Mouse (Mus musculus) hindbrain, embryonic 14.5 days (tissue): Measurements from ENCODE around the gene Kif18b. TPM values are rescaled to one million over a fixed set of nuclear protein-coding genes. Genes with fewer than 3 reads are reported as not detected.

Source experiments
- ATAC-seq: fragments of 200-750 bp; cut with Nextera tagmentation; 2 replicates; pipeline ENCODE4 v1.8.0; 2017; ENCODE audit warnings: moderate number of reproducible peaks, mild to moderate bottlenecking, moderate TSS enrichment, moderate library complexity; ENCODE audit not compliant: low FRiP score
- DNase-seq: peaks from one replicate; pipeline ENCODE4 v3.0.0-alpha.2; 2015; ENCODE audit warnings: low spot score
- H3K27ac ChIP-seq: fragments of 300-500 bp; sonication (generic); 2 replicates; pipeline ENCODE4 v1.5.1; 2014; ENCODE audit warnings: mild to moderate bottlenecking, moderate library complexity
- H3K27me3 ChIP-seq: fragments of 300-500 bp; sonication (generic); 2 replicates; pipeline ENCODE4 v1.6.1; 2014; ENCODE audit warnings: mild to moderate bottlenecking, low read length, mixed read lengths; ENCODE audit not compliant: control insufficient read depth, insufficient read depth
- H3K36me3 ChIP-seq: fragments of 300-500 bp; sonication (generic); replicated peaks from 2 replicates; pipeline ENCODE4 v1.6.1; 2014; ENCODE audit not compliant: control insufficient read depth, insufficient read depth
- H3K4me1 ChIP-seq: fragments of 300-500 bp; sonication (generic); replicated peaks from 2 replicates; pipeline ENCODE4 v1.6.1; 2014; ENCODE audit warnings: antibody characterized with exemption, low read length, mixed read lengths; ENCODE audit not compliant: control insufficient read depth, insufficient read depth
- H3K4me2 ChIP-seq: fragments of 300-500 bp; sonication (generic); replicated peaks from 2 replicates; pipeline ENCODE4 v1.6.1; 2014; ENCODE audit warnings: mild to moderate bottlenecking, moderate library complexity
- H3K4me3 ChIP-seq: fragments of 300-500 bp; sonication (generic); replicated peaks from 2 replicates; pipeline ENCODE4 v1.5.1; 2014; ENCODE audit warnings: mild to moderate bottlenecking, low read length
- H3K9ac ChIP-seq: fragments of 300-500 bp; sonication (generic); 2 replicates; pipeline ENCODE4 v1.6.1; 2014
- H3K9me3 ChIP-seq: fragments of 300-500 bp; sonication (generic); 2 replicates; pipeline ENCODE4 v1.6.1; 2016; ENCODE audit warnings: low read length; ENCODE audit not compliant: control insufficient read depth
- WGBS: fragments of 180-500 bp; shearing (Covaris S2); extraction: QIAGEN DNeasy Blood & Tissue Kit; methylation state at CpG from one replicate; pipeline ENCODE4 v1.1.7; 2014; 5-methylcytosine and 5-hydroxymethylcytosine counted together
- polyA plus RNA-seq: library from polyadenylated mRNA; unstranded; fragments of >200 nt; fragmentation: Nextera tagmentation; extraction: Ambion mirVana; gene quantifications from 2 replicates; pipeline ENCODE4 v1.2.1, GENCODE M21; 2014

Gene Kif18b
- polyA plus RNA-seq, 1 experiment from 2014 or later, result 0.79 TPM

DNA sequence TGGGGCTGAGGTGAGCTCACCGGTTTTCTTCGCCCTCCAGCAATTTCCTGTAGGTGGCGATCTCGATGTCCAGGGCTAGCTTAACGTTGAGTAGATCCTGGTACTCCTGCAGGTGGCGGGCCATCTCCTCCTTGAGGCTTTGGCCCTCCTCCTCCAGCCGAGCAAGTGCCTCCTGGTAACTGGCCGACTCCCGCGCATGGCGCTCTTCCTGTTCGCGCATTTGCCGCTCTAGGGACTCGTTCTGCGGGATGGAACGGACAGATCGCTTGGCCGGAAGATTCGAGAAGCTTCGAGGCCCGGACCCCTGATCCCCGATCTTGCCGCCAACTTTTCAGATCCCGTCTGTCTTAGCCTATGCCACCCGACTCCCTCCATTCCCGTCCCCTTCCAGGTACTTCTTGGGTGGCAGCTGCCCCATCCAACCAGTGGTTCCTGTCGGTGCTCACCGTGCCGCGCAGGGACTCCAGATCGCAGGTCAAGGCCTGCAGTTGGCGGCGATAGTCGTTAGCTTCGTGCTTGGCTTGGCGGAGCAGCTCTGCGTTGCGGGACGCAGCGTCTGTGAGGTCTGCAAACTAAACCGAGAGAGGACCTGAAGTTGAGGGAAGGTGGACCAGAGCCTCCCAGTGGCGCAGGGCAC is 31.8 kb downstream of the Kif18b start:
- ATAC-seq, result no peak; the same call in 1 of the 2 replicates
- H3K4me2 ChIP-seq, result peak overlapping the region; percentile 46
- peak overlapping the region; percentile 24; the same call in 1 of the 2 replicates for H3K9ac ChIP-seq
- no peaks in the 10 kb centered on the region for H3K9me3 ChIP-seq
- DNase-seq, result peak; percentile 58
- H3K27me3 ChIP-seq, result peaks cover 42% of the 10 kb centered on the region
- 0 out of 2 replicates have a peak, but pooled peaks cover 4% of the 10 kb centered on the region for H3K4me1 ChIP-seq
- H3K36me3 ChIP-seq, result no peaks in the 10 kb centered on the region
- no peak overlapping the region for H3K27ac ChIP-seq
- WGBS, result 3% methylated on average over 43 of the region's 43 CpGs
- peak overlapping the region; percentile 14; the same call in 1 of the 2 replicates for H3K4me3 ChIP-seq

DNA sequence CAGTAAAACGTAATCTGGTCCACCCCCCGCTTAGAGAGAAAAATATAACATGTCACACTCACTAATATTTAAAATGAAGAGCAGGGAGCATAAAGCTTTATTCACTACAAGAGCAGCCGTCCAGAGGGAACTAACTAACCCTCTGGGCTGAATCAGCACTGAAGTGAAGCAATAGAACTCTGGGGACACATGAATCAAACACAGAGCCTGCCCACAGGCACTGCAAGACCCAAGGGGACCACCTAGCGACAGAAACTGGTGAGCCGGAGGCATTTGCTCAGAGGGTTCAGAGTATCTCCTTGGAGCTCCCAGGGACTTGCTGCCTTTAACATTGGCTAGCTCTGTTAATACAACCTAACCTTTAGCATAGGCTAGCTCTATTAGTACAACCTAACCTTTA is 34.8 kb downstream of the Kif18b start:
- Histone ChIP-seq H3K4me1 (0 out of 2 replicates have a peak, but pooled peaks cover 4% of the 10 kb centered on the region), H3K36me3 (no peaks in the 10 kb centered on the region), H3K9me3 (no peaks in the 10 kb centered on the region), H3K4me3 (no peak overlapping the region), H3K27ac (no peak overlapping the region), H3K9ac (no peak overlapping the region), H3K4me2 (no peak overlapping the region), H3K27me3 (peaks cover 39% of the 10 kb centered on the region)
- WGBS, result 57% methylated on average over 5 of the region's 5 CpGs
- no peak for ATAC-seq
- DNase-seq, result no peak

DNA sequence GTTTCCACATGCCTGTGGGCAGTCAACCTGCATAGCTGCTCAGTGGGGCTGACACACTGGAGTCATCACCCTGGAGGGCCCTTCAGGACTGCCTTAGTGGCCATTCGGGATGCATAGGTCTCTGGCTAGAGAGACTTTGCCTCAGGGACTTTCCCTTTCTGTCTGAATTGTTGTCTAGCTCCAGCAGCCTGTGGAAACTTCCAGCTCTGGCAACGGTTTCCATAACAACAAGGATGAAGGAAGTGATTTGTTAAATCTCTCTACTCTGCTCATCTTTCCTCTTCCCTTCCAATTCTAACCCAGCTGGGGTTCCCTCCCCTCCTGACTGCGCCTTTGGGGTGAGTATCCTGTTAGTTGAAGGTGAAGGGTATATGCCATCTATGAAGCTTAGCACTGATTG is 36.8 kb downstream of the Kif18b start:
- Histone ChIP-seq H3K4me3 (no peak overlapping the region), H3K4me1 (0 out of 2 replicates have a peak, but pooled peaks cover 4% of the 10 kb centered on the region), H3K9me3 (no peaks in the 10 kb centered on the region), H3K36me3 (no peaks in the 10 kb centered on the region), H3K27me3 (peaks cover 21% of the 10 kb centered on the region), H3K27ac (no peak overlapping the region), H3K9ac (no peak overlapping the region), H3K4me2 (no peak overlapping the region)
- no peak for DNase-seq
- no peak for ATAC-seq
- WGBS, result 61% methylated on average over 3 of the region's 3 CpGs

DNA sequence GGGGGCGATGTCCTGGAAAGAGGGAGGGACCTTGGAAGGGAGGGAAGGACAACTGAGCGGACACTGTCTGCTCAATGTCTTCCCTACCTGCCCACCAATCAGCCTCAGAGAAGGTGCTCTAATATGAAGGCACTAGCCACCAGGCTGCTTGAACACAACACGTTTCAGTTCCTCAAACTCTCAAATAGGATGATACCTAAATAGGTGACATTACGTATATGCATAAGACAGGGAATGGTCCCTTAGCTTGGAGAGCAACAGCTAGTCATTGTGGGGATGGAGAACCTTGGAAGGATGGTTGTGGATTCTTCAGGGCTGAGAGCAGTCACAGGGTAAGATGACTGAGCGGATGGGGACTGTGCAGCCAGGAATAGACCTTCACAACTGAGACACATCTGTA is 37.5 kb downstream of the Kif18b start:
- Histone ChIP-seq H3K4me2 (no peak overlapping the region), H3K27ac (no peak overlapping the region), H3K9ac (no peak overlapping the region), H3K4me1 (no peaks in the 10 kb centered on the region), H3K9me3 (no peaks in the 10 kb centered on the region), H3K4me3 (no peak overlapping the region), H3K36me3 (no peaks in the 10 kb centered on the region), H3K27me3 (peaks cover 14% of the 10 kb centered on the region)
- DNase-seq (no peak), ATAC-seq (no peak)
- 89% methylated on average over 5 of the region's 5 CpGs for WGBS

DNA sequence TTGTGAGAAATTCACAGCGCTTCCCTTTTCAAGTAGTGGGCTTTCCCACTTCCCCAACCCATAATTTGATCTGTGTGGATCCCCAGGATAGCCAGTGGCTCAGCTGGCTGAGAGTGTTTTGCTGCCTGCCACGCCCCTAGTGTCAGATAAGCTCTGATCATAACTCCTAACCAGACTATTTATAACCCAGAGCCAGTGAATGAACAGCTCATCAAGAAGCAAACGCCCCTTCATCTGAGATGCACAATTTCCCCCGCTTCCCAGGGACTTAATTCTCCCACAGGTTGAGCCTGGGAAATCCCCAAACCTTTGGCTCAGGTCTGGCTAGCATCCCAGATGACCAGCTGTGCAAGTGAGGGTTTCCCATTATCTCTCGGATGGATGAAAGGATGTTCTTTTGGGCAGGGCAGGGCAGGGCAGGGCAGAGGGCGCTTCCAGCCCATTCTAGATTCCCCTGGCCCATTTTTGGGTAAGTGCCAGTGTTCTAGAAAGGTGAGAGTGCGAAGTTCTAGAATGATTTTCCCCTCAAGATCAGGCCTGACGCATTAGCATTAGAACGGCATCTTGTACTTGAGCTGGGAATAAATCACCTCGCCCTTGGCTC is 40.2 kb downstream of the Kif18b start, which contains the start of gene Fam187a:
TSS of gene Fam187a (plus strand) at position 554 of the 604 bp plus-strand sequence.
- DNase-seq, result no peak
- H3K9me3 ChIP-seq, result no peaks in the 10 kb centered on the region
- H3K4me3 ChIP-seq, result no peak within 1 kb of the TSS
- H3K4me2 ChIP-seq, result no peak within 1 kb of the TSS
- 0 out of 2 replicates have a peak, but pooled peaks cover 5% of the 10 kb centered on the region for H3K27me3 ChIP-seq
- H3K9ac ChIP-seq, result no peak within 1 kb of the TSS
- no peak within 1 kb of the TSS for H3K27ac ChIP-seq
- WGBS, result 61% methylated on average over 10 of the region's 10 CpGs
- no peak for ATAC-seq
- no peaks in the 10 kb centered on the region for H3K36me3 ChIP-seq
- peaks cover 9% of the 10 kb centered on the region for H3K4me1 ChIP-seq

DNA sequence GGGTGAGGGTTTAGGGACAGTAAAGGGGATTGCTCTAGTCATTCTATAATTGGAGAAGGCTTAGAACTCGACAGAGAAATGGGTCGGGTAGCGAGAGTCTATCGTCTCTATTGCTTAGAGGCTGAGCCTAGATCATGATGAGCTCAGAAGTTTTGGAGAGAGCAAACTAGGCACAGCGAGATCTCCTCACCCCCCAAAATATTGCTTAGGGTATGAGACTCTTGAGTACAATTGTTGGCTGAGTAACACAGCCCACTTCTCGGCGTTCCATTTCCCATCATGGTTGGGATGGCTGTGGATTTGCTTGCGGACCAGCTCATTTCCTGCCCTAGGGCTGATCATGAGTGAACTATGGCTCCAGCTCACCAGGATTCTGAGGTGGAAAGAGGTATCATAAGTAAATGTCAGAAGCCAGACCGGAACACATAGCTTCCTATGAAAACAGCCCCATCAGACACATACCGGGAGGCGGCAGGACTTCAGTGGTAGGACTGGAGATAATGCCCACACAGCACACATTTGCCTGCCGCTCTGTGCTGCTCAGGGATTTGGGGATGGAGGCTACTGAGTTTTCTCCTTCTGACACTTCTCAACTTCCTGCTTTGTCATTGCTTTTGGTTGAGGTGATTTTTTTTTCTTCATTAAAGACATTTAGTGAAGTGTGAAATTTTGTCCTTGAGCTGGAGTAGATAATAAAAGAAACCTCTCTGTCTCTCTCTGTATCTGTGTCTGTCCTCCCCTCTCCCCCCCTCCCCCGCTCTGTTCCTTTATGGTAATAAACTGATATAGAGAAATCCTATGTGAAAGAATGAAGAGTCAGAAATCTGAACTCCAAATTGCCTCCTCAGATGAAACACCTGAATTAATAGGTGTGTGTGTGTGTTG is 43.4 kb downstream of the Kif18b start:
- WGBS, result 20% methylated on average over 13 of the region's 13 CpGs
- Histone ChIP-seq H3K36me3 (peaks cover 11% of the 10 kb centered on the region), H3K4me3 (peak overlapping the region; percentile 60), H3K9ac (peak overlapping the region; percentile 77), H3K4me1 (peaks cover 16% of the 10 kb centered on the region), H3K27ac (peak overlapping the region; percentile 82), H3K9me3 (no peaks in the 10 kb centered on the region), H3K4me2 (peak overlapping the region; percentile 74), H3K27me3 (0 out of 2 replicates have a peak, but pooled peaks cover 5% of the 10 kb centered on the region)
- ATAC-seq (0 out of 2 replicates have a peak, but pooled peaks have one; percentile 21), DNase-seq (no peak)

DNA sequence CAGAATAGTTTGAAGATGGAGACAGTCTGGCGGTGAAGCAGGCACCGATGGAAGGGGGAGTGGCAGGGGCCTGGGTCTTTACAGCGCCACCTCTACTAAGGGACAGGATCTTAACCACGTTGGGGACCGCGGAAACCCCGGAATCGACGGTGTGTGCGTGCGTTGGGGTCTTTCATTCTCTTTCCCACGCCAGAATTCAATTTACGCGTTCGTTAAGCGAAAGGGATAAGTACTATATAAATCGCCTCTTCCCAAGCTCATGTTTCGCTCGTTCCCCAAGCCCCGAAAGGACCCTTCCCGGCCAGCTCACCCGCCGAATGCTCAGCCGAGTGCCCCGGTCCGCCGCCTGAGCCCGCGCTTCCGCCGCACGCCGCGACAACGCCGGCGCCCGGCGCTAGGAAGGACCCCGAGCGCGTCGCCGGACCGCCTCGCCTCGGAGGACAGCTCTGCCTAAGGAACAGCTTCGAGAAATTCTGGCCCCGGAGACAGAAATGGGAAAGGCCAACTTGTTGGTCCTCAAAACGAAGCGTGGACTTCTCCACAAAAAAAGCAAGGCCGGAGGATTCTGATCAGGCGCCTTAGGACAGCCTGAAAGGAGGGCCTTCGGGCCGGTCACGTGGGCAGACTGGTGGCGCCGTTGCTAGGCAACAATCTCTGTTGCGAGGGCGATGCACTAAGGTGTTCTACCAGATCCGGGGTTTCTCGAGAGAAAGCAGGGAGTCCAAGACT is 44.2 kb downstream of the Kif18b start, which contains the start of the genes Eftud2 and Ccdc103:
TSS of gene Eftud2 (minus strand) at position 401 of the 729 bp plus-strand sequence.
TSS of gene Ccdc103 (plus strand) at position 620 of the 729 bp plus-strand sequence.
- no peaks in the 10 kb centered on the region for H3K9me3 ChIP-seq
- WGBS, result under 1% methylated on average over 62 of the region's 62 CpGs
- 0 out of 2 replicates have a peak, but pooled peaks cover 5% of the 10 kb centered on the region for H3K27me3 ChIP-seq
- H3K36me3 ChIP-seq, result peaks cover 17% of the 10 kb centered on the region
- H3K27ac ChIP-seq, result peak within 1 kb of the TSS; percentile 82
- ATAC-seq (peak; percentile 93), DNase-seq (peak; percentile 95)
- peak within 1 kb of the TSS; percentile 74 for H3K4me2 ChIP-seq
- peak within 1 kb of the TSS; percentile 60 for H3K4me3 ChIP-seq
- H3K4me1 ChIP-seq, result peaks cover 16% of the 10 kb centered on the region
- H3K9ac ChIP-seq, result peak within 1 kb of the TSS; percentile 77

DNA sequence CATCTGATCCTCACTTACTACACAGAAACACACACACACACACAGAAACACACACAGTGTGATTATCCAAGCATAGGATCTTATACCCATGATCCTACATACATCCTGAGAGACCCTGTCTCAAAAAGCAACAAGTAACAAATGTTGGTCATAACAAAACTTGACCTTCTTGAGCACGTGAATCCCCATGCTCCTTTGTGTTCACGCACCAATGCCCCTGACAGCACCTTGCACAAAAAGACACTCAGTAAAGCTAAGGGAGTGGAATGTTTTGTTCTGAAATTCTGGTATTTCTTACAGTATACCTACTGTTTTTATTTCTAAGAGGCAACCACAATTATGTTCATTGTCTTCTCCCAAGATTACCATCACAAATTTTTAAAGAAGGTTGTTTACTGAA is 45.4 kb downstream of the Kif18b start:
- Histone ChIP-seq H3K27me3 (no peaks in the 10 kb centered on the region), H3K27ac (no peak overlapping the region), H3K4me2 (peak overlapping the region; percentile 74), H3K36me3 (peaks cover 29% of the 10 kb centered on the region), H3K9ac (peak overlapping the region; percentile 77; the same call in 1 of the 2 replicates), H3K4me1 (peaks cover 16% of the 10 kb centered on the region), H3K9me3 (no peaks in the 10 kb centered on the region), H3K4me3 (peak overlapping the region; percentile 60)
- 56% methylated on average over 2 of the region's 2 CpGs for WGBS
- DNase-seq (no peak), ATAC-seq (no peak)
